Mouse (Mus musculus) bone marrow macrophage, adult 2 months (primary cell): ENCODE results near the gene Arfgap2. TPM values are rescaled to one million over a fixed set of nuclear protein-coding genes. Genes with fewer than 3 reads are reported as not detected.

Source experiments
- H3K27ac ChIP-seq: 2 replicates; pipeline ENCODE4 v1.5.1; 2012; ENCODE audit warnings: low read depth, low read length; ENCODE audit not compliant: insufficient read depth
- H3K4me1 ChIP-seq: 2 replicates; pipeline ENCODE4 v1.6.1; 2012; ENCODE audit warnings: low read length; ENCODE audit not compliant: control insufficient read depth, insufficient read depth
- H3K4me3 ChIP-seq: 2 replicates; pipeline ENCODE4 v1.5.1; 2012; ENCODE audit warnings: mild to moderate bottlenecking, low read length, moderate library complexity; ENCODE audit not compliant: insufficient read depth
- CTCF ChIP-seq: IDR thresholded peaks from 2 replicates; pipeline ENCODE4 v1.5.1; 2012; ENCODE audit warnings: low read depth, mild to moderate bottlenecking, low read length, moderate library complexity
- POLR2A ChIP-seq: IDR thresholded peaks from 2 replicates; pipeline ENCODE4 v1.6.1; 2012; ENCODE audit warnings: mild to moderate bottlenecking, low read depth, low read length, borderline replicate concordance
- polyA plus RNA-seq: library from polyadenylated mRNA; stranded (reverse); fragments of >200 nt; gene quantifications from 2 replicates; pipeline ENCODE4 v1.2.4, GENCODE M21; 2012; ENCODE audit not compliant: missing spikeins, insufficient read depth, insufficient read length

The Arfgap2 gene
- polyA plus RNA-seq, 1 experiment: 52.3 TPM

GRCm38 (mm10) chr2:91305926-91306325 lies 41.2 kb downstream of the Arfgap2 start:
- no peak overlapping the region for H3K4me3 ChIP-seq
- TF ChIP-seq CTCF (no peak), POLR2A (no peak)
- no peak overlapping the region for H3K27ac ChIP-seq
- H3K4me1 ChIP-seq: peaks cover 9% of the 10 kb centered on the region; the same call in 1 of the 2 replicates

- TF ChIP-seq POLR2A: no peak
- no peak for TF ChIP-seq CTCF
- H3K4me1 ChIP-seq: peaks cover 9% of the 10 kb centered on the region; the same call in 1 of the 2 replicates
- H3K27ac ChIP-seq: no peak overlapping the region
- H3K4me3 ChIP-seq: no peak overlapping the region
Measured at GRCm38 (mm10) chr2:91306589-91306988, 41.8 kb downstream of the Arfgap2 start.

GRCm38 (mm10) chr2:91308680-91309079 lies 43.9 kb downstream of the Arfgap2 start:
- Histone ChIP-seq H3K4me1 (peaks cover 13% of the 10 kb centered on the region), H3K27ac (no peak overlapping the region)
- no peak for TF ChIP-seq POLR2A
- no peak for TF ChIP-seq CTCF

GRCm38 (mm10) chr2:91309546-91309945 lies 44.8 kb downstream of the Arfgap2 start:
- TF ChIP-seq POLR2A: no peak
- TF ChIP-seq CTCF: no peak

More at GRCm38 (mm10) chr2:91308680-91309079, 43.9 kb downstream of the Arfgap2 start:
- H3K4me3 ChIP-seq: no peak overlapping the region

GRCm38 (mm10) chr2:91312578-91313311 lies 48.0 kb downstream of the Arfgap2 start:
- Histone ChIP-seq H3K4me3 (no peak overlapping the region), H3K27ac (no peak overlapping the region), H3K4me1 (peaks cover 8% of the 10 kb centered on the region)
- TF ChIP-seq POLR2A (no peak), CTCF (no peak)

More at GRCm38 (mm10) chr2:91309546-91309945, 44.8 kb downstream of the Arfgap2 start:
- H3K4me3 ChIP-seq: no peak overlapping the region
- no peak overlapping the region for H3K27ac ChIP-seq
- H3K4me1 ChIP-seq: peaks cover 13% of the 10 kb centered on the region

- H3K27ac ChIP-seq: no peak overlapping the region
- no peak overlapping the region for H3K4me3 ChIP-seq
- TF ChIP-seq POLR2A: no peak
- no peak for TF ChIP-seq CTCF
- H3K4me1 ChIP-seq: peaks cover 4% of the 10 kb centered on the region
Measured at GRCm38 (mm10) chr2:91314184-91314583, 49.4 kb downstream of the Arfgap2 start.

- H3K4me1 ChIP-seq: peaks cover 12% of the 10 kb centered on the region
- TF ChIP-seq CTCF (no peak), POLR2A (no peak)
- no peak overlapping the region for H3K4me3 ChIP-seq
- no peak overlapping the region for H3K27ac ChIP-seq
Measured at GRCm38 (mm10) chr2:91320559-91321529, 56.1 kb downstream of the Arfgap2 start.

- no peak for TF ChIP-seq CTCF
- no peak for TF ChIP-seq POLR2A
- H3K4me1 ChIP-seq: peaks cover 12% of the 10 kb centered on the region
- no peak overlapping the region for H3K4me3 ChIP-seq
Measured at GRCm38 (mm10) chr2:91321923-91322322, 57.1 kb downstream of the Arfgap2 start.

GRCm38 (mm10) chr2:91322490-91322889 lies 57.7 kb downstream of the Arfgap2 start:
- peaks cover 12% of the 10 kb centered on the region for H3K4me1 ChIP-seq
- H3K27ac ChIP-seq: no peak overlapping the region
- TF ChIP-seq CTCF: no peak
- no peak for TF ChIP-seq POLR2A
- no peak overlapping the region for H3K4me3 ChIP-seq

More at GRCm38 (mm10) chr2:91321923-91322322, 57.1 kb downstream of the Arfgap2 start:
- no peak overlapping the region for H3K27ac ChIP-seq
